Mouse (Mus musculus) hindbrain, embryonic 11.5 days (tissue): ENCODE measurements at regions not wholly inside any gene's neighbourhood (a gene's known extent, or its start where the extent isn't known, plus 50 kb on each side); places are given as distances from the start of the nearest gene placed in this dataset.
A peak's percentile ranks its signal among the peaks of the same experiment; 100 is the strongest.

Experiments
- ATAC-seq: fragments of 200-750 bp; cut with Nextera tagmentation; 2 replicates; pipeline ENCODE4 v1.8.0; 2017; ENCODE audit warnings: mild to moderate bottlenecking, moderate TSS enrichment, moderate library complexity; ENCODE audit not compliant: low FRiP score
- DNase-seq: peaks from one replicate; pipeline ENCODE4 v3.0.0-alpha.2; 2015; ENCODE audit warnings: low spot score
- H3K27ac ChIP-seq: fragments of 300-500 bp; sonication (generic); 2 replicates; pipeline ENCODE4 v1.5.1; 2014; ENCODE audit warnings: mild to moderate bottlenecking, low read depth, low read length
- H3K27me3 ChIP-seq: fragments of 300-500 bp; sonication (generic); 2 replicates; pipeline ENCODE4 v1.6.1; 2014; ENCODE audit warnings: mild to moderate bottlenecking, low read length, moderate library complexity, mixed read lengths; ENCODE audit not compliant: control insufficient read depth, insufficient read depth
- H3K36me3 ChIP-seq: fragments of 300-500 bp; sonication (generic); 2 replicates; pipeline ENCODE4 v1.6.1; 2014; ENCODE audit warnings: mild to moderate bottlenecking, low read length, moderate library complexity, mixed read lengths; ENCODE audit not compliant: control insufficient read depth, insufficient read depth
- H3K4me1 ChIP-seq: fragments of 300-500 bp; sonication (generic); replicated peaks from 2 replicates; pipeline ENCODE4 v1.6.1; 2014; ENCODE audit warnings: low read length, mixed read lengths; ENCODE audit not compliant: control insufficient read depth, insufficient read depth
- H3K4me2 ChIP-seq: fragments of 300-500 bp; sonication (generic); replicated peaks from 2 replicates; pipeline ENCODE4 v1.6.1; 2014; ENCODE audit warnings: mild to moderate bottlenecking, low read depth, low read length
- H3K4me3 ChIP-seq: fragments of 300-500 bp; sonication (generic); 2 replicates; pipeline ENCODE4 v1.5.1; 2014; ENCODE audit warnings: low read depth, low read length
- H3K9ac ChIP-seq: fragments of 300-500 bp; sonication (generic); 2 replicates; pipeline ENCODE4 v1.6.1; 2014; ENCODE audit warnings: low read depth, low read length
- H3K9me3 ChIP-seq: fragments of 300-500 bp; sonication (generic); 2 replicates; pipeline ENCODE4 v1.6.1; 2016; ENCODE audit warnings: low read length; ENCODE audit not compliant: control insufficient read depth
- WGBS: fragments of 180-500 bp; shearing (Covaris S2); extraction: QIAGEN DNeasy Blood & Tissue Kit; methylation state at CpG from one replicate; pipeline ENCODE4 v1.1.7; 2014; 5-methylcytosine and 5-hydroxymethylcytosine counted together

GRCm38 (mm10) chr16:46623246-46623645, 124.9 kb upstream of the Nectin3 start:
- 89% methylated on average over 1 of the region's 1 CpGs for WGBS
- H3K36me3 ChIP-seq: no peaks in the 10 kb centered on the region
- no peaks in the 10 kb centered on the region for H3K9me3 ChIP-seq
- no peaks in the 10 kb centered on the region for H3K27me3 ChIP-seq
- no peak overlapping the region for H3K9ac ChIP-seq
- H3K4me3 ChIP-seq: no peak overlapping the region
- H3K27ac ChIP-seq: no peak overlapping the region
- DNase-seq: no peak
- no peak for ATAC-seq
- H3K4me2 ChIP-seq: no peak overlapping the region
- H3K4me1 ChIP-seq: no peaks in the 10 kb centered on the region

- 89% methylated on average over 2 of the region's 2 CpGs for WGBS
- Histone ChIP-seq H3K4me3 (no peak overlapping the region), H3K27me3 (no peaks in the 10 kb centered on the region), H3K4me2 (no peak overlapping the region), H3K27ac (no peak overlapping the region), H3K9ac (no peak overlapping the region), H3K36me3 (no peaks in the 10 kb centered on the region), H3K4me1 (no peaks in the 10 kb centered on the region), H3K9me3 (no peaks in the 10 kb centered on the region)
- ATAC-seq: no peak
- no peak for DNase-seq
Measured at GRCm38 (mm10) chr16:46619871-46620270, 121.5 kb upstream of the Nectin3 start.

GRCm38 (mm10) chr16:46617544-46618335, 119.4 kb upstream of the Nectin3 start:
- WGBS: 75% methylated on average over 13 of the region's 13 CpGs
- Histone ChIP-seq H3K9ac (no peak overlapping the region), H3K4me2 (no peak overlapping the region), H3K36me3 (no peaks in the 10 kb centered on the region), H3K27me3 (no peaks in the 10 kb centered on the region), H3K4me3 (no peak overlapping the region), H3K9me3 (no peaks in the 10 kb centered on the region), H3K27ac (no peak overlapping the region), H3K4me1 (no peaks in the 10 kb centered on the region)
- no peak for ATAC-seq
- no peak for DNase-seq

GRCm38 (mm10) chr16:46616606-46617005, 118.3 kb upstream of the Nectin3 start:
- H3K27ac ChIP-seq: no peak overlapping the region
- H3K27me3 ChIP-seq: no peaks in the 10 kb centered on the region
- H3K36me3 ChIP-seq: no peaks in the 10 kb centered on the region
- no peak overlapping the region for H3K9ac ChIP-seq
- H3K4me2 ChIP-seq: no peak overlapping the region
- H3K4me1 ChIP-seq: no peaks in the 10 kb centered on the region
- no peaks in the 10 kb centered on the region for H3K9me3 ChIP-seq
- DNase-seq: no peak
- H3K4me3 ChIP-seq: no peak overlapping the region
- ATAC-seq: 0 out of 2 replicates have a peak, but pooled peaks have one; percentile 66

GRCm38 (mm10) chr16:46613062-46613818, 114.9 kb upstream of the Nectin3 start:
- Histone ChIP-seq H3K4me1 (no peaks in the 10 kb centered on the region), H3K9ac (no peak overlapping the region), H3K36me3 (no peaks in the 10 kb centered on the region), H3K4me2 (no peak overlapping the region), H3K9me3 (no peaks in the 10 kb centered on the region), H3K4me3 (no peak overlapping the region), H3K27me3 (no peaks in the 10 kb centered on the region), H3K27ac (no peak overlapping the region)
- WGBS: 79% methylated on average over 5 of the region's 5 CpGs
- ATAC-seq (no peak), DNase-seq (no peak)

- no peak overlapping the region for H3K4me2 ChIP-seq
- H3K4me3 ChIP-seq: no peak overlapping the region
- no peaks in the 10 kb centered on the region for H3K4me1 ChIP-seq
- no peak for DNase-seq
- no peak overlapping the region for H3K27ac ChIP-seq
- H3K36me3 ChIP-seq: no peaks in the 10 kb centered on the region
- no peaks in the 10 kb centered on the region for H3K27me3 ChIP-seq
- H3K9me3 ChIP-seq: no peaks in the 10 kb centered on the region
- 0 out of 2 replicates have a peak, but pooled peaks have one; percentile 17 for ATAC-seq
- no peak overlapping the region for H3K9ac ChIP-seq
Measured at GRCm38 (mm10) chr16:46605879-46606203, 107.5 kb upstream of the Nectin3 start.

GRCm38 (mm10) chr16:46605001-46605878, 106.9 kb upstream of the Nectin3 start:
- WGBS: 46% methylated on average over 11 of the region's 11 CpGs
- Histone ChIP-seq H3K9me3 (no peaks in the 10 kb centered on the region), H3K4me1 (no peaks in the 10 kb centered on the region), H3K36me3 (no peaks in the 10 kb centered on the region), H3K9ac (no peak overlapping the region), H3K27ac (peak overlapping the region; percentile 47; the same call in 1 of the 2 replicates), H3K27me3 (no peaks in the 10 kb centered on the region), H3K4me2 (0 out of 2 replicates have a peak overlapping the region, but pooled peaks have one; percentile 11), H3K4me3 (no peak overlapping the region)
- peak; percentile 56 for ATAC-seq
- DNase-seq: peak; percentile 8

GRCm38 (mm10) chr16:46592618-46593253, 94.4 kb upstream of the Nectin3 start:
- H3K9ac ChIP-seq: no peak overlapping the region
- H3K36me3 ChIP-seq: no peaks in the 10 kb centered on the region
- no peaks in the 10 kb centered on the region for H3K9me3 ChIP-seq
- H3K4me2 ChIP-seq: no peak overlapping the region
- no peak overlapping the region for H3K4me3 ChIP-seq
- no peak overlapping the region for H3K27ac ChIP-seq
- no peak for DNase-seq
- no peaks in the 10 kb centered on the region for H3K4me1 ChIP-seq
- H3K27me3 ChIP-seq: no peaks in the 10 kb centered on the region
- ATAC-seq: peak; percentile 45
- WGBS: 13% methylated on average over 8 of the region's 8 CpGs
